25 mouse cellular contexts compared by ENCODE assay signal in the genomic region with DNA sequence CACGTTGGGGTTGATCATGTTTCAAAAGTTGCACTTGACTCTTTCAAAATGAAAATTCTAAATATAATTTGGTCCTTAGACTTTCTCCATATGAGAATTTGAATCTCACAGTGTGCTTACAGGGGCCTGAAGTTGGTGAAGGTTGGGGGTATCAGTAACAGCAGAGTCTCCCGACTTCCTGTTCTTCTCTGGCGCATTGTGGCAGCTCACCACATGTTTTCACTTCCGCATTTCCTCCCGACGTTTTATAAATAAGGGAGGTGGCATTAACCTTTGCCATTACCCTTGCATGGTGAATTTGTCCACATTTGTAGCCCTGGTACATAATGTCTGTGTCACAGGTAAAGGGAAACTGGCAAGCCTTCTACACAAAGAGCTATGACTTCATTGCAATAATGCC. TPM values are rescaled to one million over a fixed set of nuclear protein-coding genes. Genes with fewer than 3 reads are reported as not detected.
DNase-seq lines count a peak whose midpoint lies in the region; ATAC-seq and TF ChIP-seq lines count a peak whose summit lies in the region.
"Had no signal": no experiment of that assay in that cellular context is flagged by ENCODE, and none has a peak within 500 bp of the region (broad histone marks: within the 10 kb centered on the region; RNA-seq: fewer than 3 reads in every experiment).

No protein-coding gene starts in this region.

- H3K4me1 ChIP-seq in liver, postnatal 0 days (ENCODE audit: insufficient read depth): no peaks in the 10 kb centered on the region
- H3K4me1 ChIP-seq in liver, embryonic 12.5 days: no peaks in the 10 kb centered on the region
- H3K4me1 ChIP-seq: embryonic facial prominence, embryonic 10.5 days; heart, embryonic 13.5 days had no signal

- no peak for TF ChIP-seq EP300 in liver, postnatal 0 days (IDR thresholded peaks at IDR 0.05; ENCODE audit: low read depth)

- H3K4me3 ChIP-seq in liver, postnatal 0 days (ENCODE audit: low read depth, low read length): no peak overlapping the region
- no peak overlapping the region for H3K4me3 ChIP-seq in liver, embryonic 12.5 days
- H3K4me3 ChIP-seq: embryonic facial prominence, embryonic 10.5 days; heart, embryonic 13.5 days; megakaryocyte, embryonic 14.5 days had no signal

- H3K4me2 ChIP-seq in liver, postnatal 0 days (ENCODE audit: low read depth, low read length): no peak overlapping the region
- no peak overlapping the region for H3K4me2 ChIP-seq in liver, embryonic 12.5 days
- H3K4me2 ChIP-seq: heart, embryonic 13.5 days; liver, embryonic 11.5 days; lung, embryonic 14.5 days had no signal

- no peaks in the 10 kb centered on the region for H3K27me3 ChIP-seq in liver, postnatal 0 days (ENCODE audit: insufficient read depth, low read length)
- H3K27me3 ChIP-seq in liver, embryonic 12.5 days (replicated peaks): no peaks in the 10 kb centered on the region
- H3K27me3 ChIP-seq: heart, embryonic 13.5 days; megakaryocyte, embryonic 14.5 days had no signal

- no peak overlapping the region; the same call in 1 of the 2 replicates for H3K27ac ChIP-seq in liver, postnatal 0 days (ENCODE audit: low read depth)
- H3K27ac ChIP-seq in liver, embryonic 12.5 days: no peak overlapping the region
- H3K27ac ChIP-seq: embryonic facial prominence, embryonic 10.5 days; heart, embryonic 13.5 days; stomach, postnatal 0 days had no signal

- WGBS in liver, postnatal 0 days (ENCODE audit: insufficient replicate concordance): 33% methylated on average over 6 of the region's 6 CpGs
- WGBS in liver, embryonic 12.5 days (ENCODE audit: insufficient replicate concordance): 26% methylated on average over 6 of the region's 6 CpGs

- 0 out of 2 replicates have a peak, but pooled peaks have one; percentile 12 for ATAC-seq in liver, postnatal 0 days
- no peak for ATAC-seq in liver, embryonic 12.5 days
- ATAC-seq in common myeloid progenitor, adult 5-6 weeks (replicated peaks; ENCODE audit: low read depth, poor library complexity, severe bottlenecking): peak; percentile 98
- ATAC-seq: hindbrain, embryonic 16.5 days; intestine, embryonic 16.5 days; midbrain, embryonic 16.5 days had no signal

- DNase-seq in liver, postnatal 0 days: no peak
- DNase-seq in A20 (ENCODE audit: low read depth, low spot score): peak; percentile 81
- DNase-seq in naive thymus-derived CD4-positive, alpha-beta T cell, adult 2 months (ENCODE audit: low read depth): peak; percentile 8
- DNase-seq in layer of hippocampus, postnatal 14 days (ENCODE audit: low spot score in 2 of 2): no peak
- DNase-seq in ovary, postnatal 36 days (ENCODE audit: low spot score): no peak
- DNase-seq: adrenal gland, postnatal 25 days; cerebellum, adult 18-20 months; cerebellum, postnatal 25 days; heart, adult 18-20 months; kidney, postnatal 36 days; lung, embryonic 14.5 days; right cerebral cortex, adult 18-20 months; thymus, postnatal 25 days had no signal

- H3K9me3 ChIP-seq in liver, postnatal 0 days (ENCODE audit: low read length): no peaks in the 10 kb centered on the region
- no peaks in the 10 kb centered on the region for H3K9me3 ChIP-seq in liver, embryonic 12.5 days (replicated peaks)
- H3K9me3 ChIP-seq: embryonic facial prominence, embryonic 10.5 days; heart, embryonic 13.5 days had no signal

- no peak for TF ChIP-seq CTCF in liver, postnatal 0 days (IDR thresholded peaks at IDR 0.05; ENCODE audit: low read depth)

- peaks cover 50% of the 10 kb centered on the region for H3K36me3 ChIP-seq in liver, postnatal 0 days (replicated peaks; ENCODE audit: insufficient read depth, low read length)
- H3K36me3 ChIP-seq in liver, embryonic 12.5 days: peaks cover 72% of the 10 kb centered on the region
- H3K36me3 ChIP-seq: embryonic facial prominence, embryonic 10.5 days; heart, embryonic 13.5 days had no signal

- no peak overlapping the region for H3K9ac ChIP-seq in liver, postnatal 0 days (replicated peaks)
- H3K9ac ChIP-seq in liver, embryonic 12.5 days: no peak overlapping the region
- H3K9ac ChIP-seq: heart, embryonic 13.5 days; lung, embryonic 14.5 days had no signal

RNA-seq across cellular contexts. Expression of a gene that starts 23.6 kb away (rescaled TPM):
- 64.7 and 75.6 TPM in 2 replicates for polyA plus RNA-seq in liver, postnatal 0 days (2015; fragmentation: Nextera tagmentation; extraction: Ambion mirVana)
- 37.8 and 40.1 TPM in 2 replicates for polyA plus RNA-seq in liver, embryonic 12.5 days (2016; fragmentation: Nextera tagmentation; extraction: Ambion mirVana)
- total RNA-seq in common myeloid progenitor, adult 5-6 weeks (2017): 88.6 and 110 TPM in 2 replicates
- 1 to 10 TPM; 4.2 to 5.5 TPM for total RNA-seq in layer of hippocampus, postnatal 14 days (2021)
- total RNA-seq: ES-E14 had no signal
- polyA plus RNA-seq: kidney, embryonic 14.5 days had no signal

Comparison
In these comparisons a context has a peak if more than half of its experiments do, and no peak if none do; other contexts are left out.
1. DNase-seq: peak in A20 (single experiment) and naive thymus-derived CD4-positive, alpha-beta T cell, adult 2 months (single experiment); none in liver, postnatal 0 days (single experiment), layer of hippocampus, postnatal 14 days (0 of 2) and ovary, postnatal 36 days (single experiment).
2. RNA of a gene that starts 23.6 kb away (total RNA-seq): 88.6 to 110 TPM in common myeloid progenitor, adult 5-6 weeks; 4.2 to 5.5 TPM in layer of hippocampus, postnatal 14 days; every median in the first group is over 10 times any median in the second.